In genomic region chr13:73033055-73033454, GRCm38 (mm10) we compare ENCODE assay signal across 8 mouse cellular contexts.
DNase-seq lines count a peak whose midpoint lies in the region; ATAC-seq and TF ChIP-seq lines count a peak whose summit lies in the region.

No protein-coding gene starts in this region.

- no peak overlapping the region for H3K4me3 ChIP-seq in midbrain, embryonic 10.5 days
- no peak overlapping the region for H3K4me3 ChIP-seq in midbrain, embryonic 15.5 days
- H3K4me3 ChIP-seq in heart, postnatal 0 days (ENCODE audit: low read depth, low read length) = no peak overlapping the region

- H3K9me3 ChIP-seq in midbrain, embryonic 10.5 days (replicated peaks) = no peaks in the 10 kb centered on the region
- H3K9me3 ChIP-seq in midbrain, embryonic 15.5 days = no peaks in the 10 kb centered on the region
- no peaks in the 10 kb centered on the region for H3K9me3 ChIP-seq in heart, postnatal 0 days (replicated peaks; ENCODE audit: control insufficient read depth, low read length)

- no peak for TF ChIP-seq EP300 in heart, postnatal 0 days (IDR thresholded peaks at IDR 0.05; ENCODE audit: low read depth)

- H3K4me2 ChIP-seq in midbrain, embryonic 15.5 days = no peak overlapping the region
- no peak overlapping the region for H3K4me2 ChIP-seq in heart, postnatal 0 days (ENCODE audit: low read depth, low read length)

- peak overlapping the region; percentile 83 for H3K27ac ChIP-seq in midbrain, embryonic 10.5 days (replicated peaks)
- no peak overlapping the region for H3K27ac ChIP-seq in midbrain, embryonic 15.5 days
- H3K27ac ChIP-seq in heart, postnatal 0 days (ENCODE audit: low read depth) = no peak overlapping the region

- H3K27me3 ChIP-seq in midbrain, embryonic 10.5 days (ENCODE audit: low read depth, poor library complexity, severe bottlenecking) = peaks cover 79% of the 10 kb centered on the region
- H3K27me3 ChIP-seq in midbrain, embryonic 15.5 days (replicated peaks) = 0 out of 2 replicates have a peak, but pooled peaks cover 20% of the 10 kb centered on the region
- H3K27me3 ChIP-seq in heart, postnatal 0 days (ENCODE audit: control insufficient read depth, insufficient read depth, low read length) = no peaks in the 10 kb centered on the region

- peaks cover 51% of the 10 kb centered on the region for H3K4me1 ChIP-seq in midbrain, embryonic 10.5 days
- peaks cover 23% of the 10 kb centered on the region for H3K4me1 ChIP-seq in midbrain, embryonic 15.5 days
- peaks cover 6% of the 10 kb centered on the region; the same call in 1 of the 2 replicates for H3K4me1 ChIP-seq in heart, postnatal 0 days (ENCODE audit: control insufficient read depth, insufficient read depth)

- TF ChIP-seq CTCF in heart, postnatal 0 days (IDR thresholded peaks at IDR 0.05; ENCODE audit: low read depth) = peak; percentile 62

- no peak overlapping the region for H3K9ac ChIP-seq in midbrain, embryonic 15.5 days
- no peak overlapping the region for H3K9ac ChIP-seq in heart, postnatal 0 days (replicated peaks; ENCODE audit: low read depth, low read length)

- ATAC-seq in midbrain, embryonic 15.5 days (replicated peaks) = no peak
- no peak for ATAC-seq in heart, postnatal 0 days (ENCODE audit: insufficient read depth, low read depth)
- no peak for ATAC-seq in megakaryocyte-erythroid progenitor cell, adult 5-6 weeks (replicated peaks; ENCODE audit: low FRiP score, low TSS enrichment, poor library complexity, severe bottlenecking)

- WGBS in midbrain, embryonic 10.5 days = 31% methylated on average over 3 of the region's 3 CpGs
- 22% methylated on average over 3 of the region's 3 CpGs for WGBS in midbrain, embryonic 15.5 days
- 40% methylated on average over 3 of the region's 3 CpGs for WGBS in heart, postnatal 0 days

- H3K36me3 ChIP-seq in midbrain, embryonic 10.5 days = no peaks in the 10 kb centered on the region
- no peaks in the 10 kb centered on the region for H3K36me3 ChIP-seq in midbrain, embryonic 15.5 days (replicated peaks)
- no peaks in the 10 kb centered on the region for H3K36me3 ChIP-seq in heart, postnatal 0 days (replicated peaks; ENCODE audit: control insufficient read depth, insufficient read depth, low read length)

- DNase-seq in midbrain, embryonic 10.5 days (ENCODE audit: low spot score) = peak; percentile 84
- peak; percentile 76 for DNase-seq in ZHBTc4 (ENCODE audit: low read depth, low spot score)
- peak; percentile 42 for DNase-seq in cerebellum, adult 9-10 months
- peak; percentile 14 for DNase-seq in heart, postnatal 0 days (ENCODE audit: low spot score)
- peak; percentile 42 to 64 for DNase-seq in left cerebral cortex, postnatal 25 days (ENCODE audit: low spot score in 2 of 2)
- DNase-seq in retina, embryonic 14.5 days (ENCODE audit: low spot score) = peak; percentile 80

- intact Hi-C loops in left cerebral cortex, postnatal 25 days (cut with DNase I) = no loop called here

Comparison
In these comparisons a context has a peak if more than half of its experiments do, and no peak if none do; other contexts are left out.
1. DNase-seq: peak in every context shown above with its lines; median percentile 84 in midbrain, embryonic 10.5 days; 80 in retina, embryonic 14.5 days; 76 in ZHBTc4; 53 in left cerebral cortex, postnatal 25 days; 42 in cerebellum, adult 9-10 months; 14 in heart, postnatal 0 days.